Mouse (Mus musculus): ENCODE measurements around the gene Fam19a2. TPM values are rescaled to one million over a fixed set of nuclear protein-coding genes. Genes with fewer than 3 reads are reported as not detected.
A peak's percentile ranks its signal among the peaks of the same experiment; 100 is the strongest.

Fam19a2 gene
- total RNA-seq (2014; rRNA removed) (134 and 138 TPM in 2 replicates), polyA plus RNA-seq (2015; fragmentation: Nextera tagmentation; extraction: Ambion mirVana) (62.0 and 62.9 TPM in 2 replicates)

DNA sequence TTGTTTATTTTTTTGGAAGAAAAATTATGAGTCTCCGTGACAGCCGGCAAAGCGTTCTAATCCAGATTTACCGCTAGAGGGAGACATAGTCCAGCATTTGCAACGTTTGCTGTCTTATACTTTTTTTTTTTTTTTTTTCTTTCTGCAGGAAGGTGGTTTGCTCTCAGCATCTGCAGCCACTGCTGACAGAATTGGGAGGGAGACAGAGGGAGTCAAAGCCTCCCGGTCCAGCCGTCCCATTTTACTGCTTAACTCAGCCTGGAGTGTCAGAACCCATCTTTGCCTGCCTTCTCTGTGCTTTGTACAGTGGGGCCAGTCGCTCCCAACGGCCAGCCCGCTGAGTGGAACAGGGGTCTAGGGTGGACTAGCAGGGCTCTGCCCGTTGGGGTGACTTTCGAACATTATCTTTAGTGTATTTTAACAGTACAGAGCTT lies at the start of gene Fam19a2:
TSS of gene Fam19a2 (plus strand) at position 121 of the 434 bp plus-strand sequence.
- peak within 1 kb of the TSS; percentile 79 for H3K9ac ChIP-seq
- DNase-seq (peak; percentile 92), ATAC-seq (peak; percentile 46)
- H3K4me3 ChIP-seq (ENCODE audit: low read depth, low read length), result peak within 1 kb of the TSS; percentile 49
- H3K36me3 ChIP-seq (ENCODE audit: insufficient read depth), result no peaks in the 10 kb centered on the region
- H3K9me3 ChIP-seq (ENCODE audit: low read length), result no peaks in the 10 kb centered on the region
- peak within 1 kb of the TSS; percentile 62 for H3K4me2 ChIP-seq (ENCODE audit: low read depth)
- TF ChIP-seq CTCF (IDR thresholded peaks at IDR 0.05; ENCODE audit: low read depth), result peak; percentile 85
- WGBS, result 2% methylated on average over 12 of the region's 12 CpGs
- H3K27me3 ChIP-seq (ENCODE audit: insufficient read depth, low read length), result no peaks in the 10 kb centered on the region; the same call in none of the 2 replicates
- H3K4me1 ChIP-seq (ENCODE audit: insufficient read depth), result no peaks in the 10 kb centered on the region
- peak within 1 kb of the TSS; percentile 73 for H3K27ac ChIP-seq (ENCODE audit: low read depth, low read length)

DNA sequence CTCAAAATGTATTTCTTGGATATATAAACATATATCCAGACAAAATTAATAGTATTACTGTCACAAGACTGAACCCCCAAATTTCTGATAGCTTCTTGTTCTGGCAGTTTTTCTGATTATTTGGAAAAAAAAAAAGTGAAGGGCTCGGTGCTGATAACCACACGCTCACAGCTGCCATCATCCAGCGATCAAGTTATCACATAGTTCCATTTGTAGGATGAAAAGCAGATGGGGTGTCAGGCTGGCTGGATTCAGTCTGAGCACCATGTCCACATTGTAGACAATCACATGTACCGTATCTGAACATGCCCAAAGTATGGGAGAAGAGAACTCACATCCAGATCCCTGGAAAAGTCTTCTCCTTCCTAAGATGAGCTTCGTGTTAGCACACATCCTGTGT lies 41.0 kb upstream of the Fam19a2 start:
- no peak for ATAC-seq
- Histone ChIP-seq H3K4me1 (ENCODE audit: insufficient read depth) (no peaks in the 10 kb centered on the region), H3K9me3 (ENCODE audit: low read length) (no peaks in the 10 kb centered on the region), H3K4me2 (ENCODE audit: low read depth) (no peak overlapping the region), H3K36me3 (ENCODE audit: insufficient read depth) (no peaks in the 10 kb centered on the region), H3K9ac (no peak overlapping the region), H3K27ac (ENCODE audit: low read depth, low read length) (no peak overlapping the region), H3K27me3 (ENCODE audit: insufficient read depth, low read length) (no peaks in the 10 kb centered on the region), H3K4me3 (ENCODE audit: low read depth, low read length) (no peak overlapping the region)
- WGBS, result 92% methylated on average over 5 of the region's 5 CpGs
- no peak for TF ChIP-seq CTCF (IDR thresholded peaks at IDR 0.05; ENCODE audit: low read depth)
- DNase-seq, result no peak

DNA sequence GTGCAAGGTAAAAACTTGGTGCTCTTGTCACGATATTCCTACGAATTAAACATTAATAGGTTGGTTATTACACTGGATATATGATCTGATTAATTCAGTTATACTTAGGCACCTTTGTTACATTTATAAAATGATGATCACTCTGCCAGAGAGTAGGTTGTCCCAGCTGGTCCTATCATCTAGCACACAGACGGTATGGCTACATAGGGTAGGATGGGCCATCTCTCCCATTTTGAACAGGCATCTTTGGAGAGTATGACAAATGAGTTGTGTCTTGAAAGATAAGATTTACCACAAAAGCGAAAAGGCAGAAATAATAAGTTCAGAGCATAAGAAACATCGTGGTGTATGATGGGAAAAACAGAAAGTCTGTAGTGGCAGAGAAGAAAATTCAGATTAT lies 34.4 kb upstream of the Fam19a2 start:
- H3K4me2 ChIP-seq (ENCODE audit: low read depth), result no peak overlapping the region
- 93% methylated on average over 5 of the region's 5 CpGs for WGBS
- H3K27ac ChIP-seq (ENCODE audit: low read depth, low read length), result no peak overlapping the region
- H3K4me1 ChIP-seq (ENCODE audit: insufficient read depth), result no peaks in the 10 kb centered on the region
- no peak for ATAC-seq
- H3K9ac ChIP-seq, result no peak overlapping the region
- no peaks in the 10 kb centered on the region for H3K27me3 ChIP-seq (ENCODE audit: insufficient read depth, low read length)
- no peak overlapping the region for H3K4me3 ChIP-seq (ENCODE audit: low read depth, low read length)
- H3K9me3 ChIP-seq (ENCODE audit: low read length), result no peaks in the 10 kb centered on the region
- DNase-seq, result no peak
- no peak for TF ChIP-seq CTCF (IDR thresholded peaks at IDR 0.05; ENCODE audit: low read depth)
- no peaks in the 10 kb centered on the region for H3K36me3 ChIP-seq (ENCODE audit: insufficient read depth)

GRCm38 (mm10) chr10:123248063-123248462 lies 15.7 kb upstream of the Fam19a2 start:
- DNase-seq (no peak), ATAC-seq (no peak)
- H3K9me3 ChIP-seq (ENCODE audit: low read length), result no peaks in the 10 kb centered on the region
- no peaks in the 10 kb centered on the region for H3K27me3 ChIP-seq (ENCODE audit: insufficient read depth, low read length)
- H3K4me1 ChIP-seq (ENCODE audit: insufficient read depth), result no peaks in the 10 kb centered on the region
- 86% methylated on average over 6 of the region's 6 CpGs for WGBS
- TF ChIP-seq CTCF (IDR thresholded peaks at IDR 0.05; ENCODE audit: low read depth), result no peak
- H3K36me3 ChIP-seq (ENCODE audit: insufficient read depth), result no peaks in the 10 kb centered on the region
- H3K9ac ChIP-seq, result no peak overlapping the region
- no peak overlapping the region for H3K4me3 ChIP-seq (ENCODE audit: low read depth, low read length)
- H3K27ac ChIP-seq (ENCODE audit: low read depth, low read length), result no peak overlapping the region
- no peak overlapping the region for H3K4me2 ChIP-seq (ENCODE audit: low read depth)

GRCm38 (mm10) chr10:123251904-123252303 lies 11.9 kb upstream of the Fam19a2 start:
- H3K36me3 ChIP-seq (ENCODE audit: insufficient read depth), result no peaks in the 10 kb centered on the region
- no peak for TF ChIP-seq CTCF (IDR thresholded peaks at IDR 0.05; ENCODE audit: low read depth)
- no peak overlapping the region for H3K9ac ChIP-seq
- H3K4me3 ChIP-seq (ENCODE audit: low read depth, low read length), result no peak overlapping the region
- no peak overlapping the region for H3K4me2 ChIP-seq (ENCODE audit: low read depth)
- H3K27ac ChIP-seq (ENCODE audit: low read depth, low read length), result no peak overlapping the region
- no peak for ATAC-seq
- H3K4me1 ChIP-seq (ENCODE audit: insufficient read depth), result no peaks in the 10 kb centered on the region
- H3K9me3 ChIP-seq (ENCODE audit: low read length), result no peaks in the 10 kb centered on the region
- WGBS, result 88% methylated on average over 9 of the region's 9 CpGs
- no peak for DNase-seq
- no peaks in the 10 kb centered on the region for H3K27me3 ChIP-seq (ENCODE audit: insufficient read depth, low read length)

- 31% methylated on average over 5 of the region's 5 CpGs for WGBS
- H3K27me3 ChIP-seq (ENCODE audit: insufficient read depth, low read length), result no peaks in the 10 kb centered on the region
- H3K27ac ChIP-seq (ENCODE audit: low read depth, low read length), result no peak overlapping the region
- ATAC-seq, result peak; percentile 53; the same call in 1 of the 2 replicates
- DNase-seq, result peak; percentile 72
- H3K4me3 ChIP-seq (ENCODE audit: low read depth, low read length), result no peak overlapping the region
- H3K9me3 ChIP-seq (ENCODE audit: low read length), result no peaks in the 10 kb centered on the region
- H3K4me2 ChIP-seq (ENCODE audit: low read depth), result no peak overlapping the region
- peak; percentile 77 for TF ChIP-seq CTCF (IDR thresholded peaks at IDR 0.05; ENCODE audit: low read depth)
- no peak overlapping the region for H3K9ac ChIP-seq
- H3K4me1 ChIP-seq (ENCODE audit: insufficient read depth), result no peaks in the 10 kb centered on the region
- no peaks in the 10 kb centered on the region for H3K36me3 ChIP-seq (ENCODE audit: insufficient read depth)
These were observed 9.5 kb upstream of the Fam19a2 start for GRCm38 (mm10) chr10:123254299-123254698.

DNA sequence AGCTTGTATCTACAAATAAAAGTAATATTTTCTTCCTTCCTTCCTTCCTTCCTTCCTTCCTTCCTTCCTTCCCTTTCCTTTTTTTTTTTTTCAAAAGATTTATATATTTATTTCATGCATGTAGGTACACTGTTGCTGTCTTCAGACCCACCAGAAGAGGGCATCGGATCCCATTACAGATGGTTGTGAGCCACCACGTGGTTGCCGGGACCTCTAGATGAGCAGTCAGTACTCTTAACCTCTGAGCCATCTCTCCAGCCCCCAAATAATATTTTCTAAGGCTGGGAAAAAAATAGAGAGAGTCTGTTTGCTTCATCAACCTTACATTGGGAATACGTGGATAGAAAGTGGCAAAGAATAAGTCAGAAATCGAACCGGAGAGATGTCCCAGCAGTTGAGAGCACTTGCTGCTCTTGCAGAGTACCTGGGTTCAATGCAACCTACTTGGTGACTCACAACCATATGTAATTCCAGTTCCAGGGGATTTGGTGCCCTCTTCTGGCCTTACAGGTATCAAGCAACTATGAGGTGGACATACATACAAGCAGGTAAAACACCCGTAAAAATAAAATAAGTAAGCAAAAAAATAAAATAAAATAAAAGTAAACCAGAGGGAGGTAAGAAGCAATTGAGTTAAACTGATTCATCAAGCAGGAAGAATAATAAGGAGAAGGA lies 8.0 kb upstream of the Fam19a2 start:
- peak; percentile 6; the same call in 1 of the 2 replicates for TF ChIP-seq CTCF (IDR thresholded peaks at IDR 0.05; ENCODE audit: low read depth)
- DNase-seq, result no peak
- H3K9me3 ChIP-seq (ENCODE audit: low read length), result no peaks in the 10 kb centered on the region
- H3K4me3 ChIP-seq (ENCODE audit: low read depth, low read length), result no peak overlapping the region
- no peak overlapping the region for H3K9ac ChIP-seq
- no peaks in the 10 kb centered on the region for H3K4me1 ChIP-seq (ENCODE audit: insufficient read depth)
- no peak for ATAC-seq
- WGBS, result 83% methylated on average over 7 of the region's 7 CpGs
- H3K4me2 ChIP-seq (ENCODE audit: low read depth), result no peak overlapping the region
- H3K27ac ChIP-seq (ENCODE audit: low read depth, low read length), result no peak overlapping the region
- H3K36me3 ChIP-seq (ENCODE audit: insufficient read depth), result no peaks in the 10 kb centered on the region
- no peaks in the 10 kb centered on the region for H3K27me3 ChIP-seq (ENCODE audit: insufficient read depth, low read length)
